Mouse (Mus musculus) kidney, embryonic 16.5 days (tissue): ENCODE measurements around the gene Tifa. TPM values are rescaled to one million over a fixed set of nuclear protein-coding genes. Genes with fewer than 3 reads are reported as not detected.

Experiments
- ATAC-seq: fragments of 200-750 bp; cut with Nextera tagmentation; 2 replicates; pipeline ENCODE4 v1.8.0; 2017; ENCODE audit warnings: moderate TSS enrichment; ENCODE audit not compliant: low FRiP score, low TSS enrichment
- H3K27ac ChIP-seq: fragments of 300-500 bp; sonication (generic); 2 replicates; pipeline ENCODE4 v1.5.1; 2014; ENCODE audit warnings: low read length
- H3K27me3 ChIP-seq: fragments of 300-500 bp; sonication (generic); 2 replicates; pipeline ENCODE4 v1.6.1; 2014; ENCODE audit warnings: low read length, control low read depth, mixed read lengths; ENCODE audit not compliant: insufficient read depth
- H3K36me3 ChIP-seq: fragments of 300-500 bp; sonication (generic); 2 replicates; pipeline ENCODE4 v1.6.1; 2014; ENCODE audit warnings: low read length, control low read depth, mixed read lengths; ENCODE audit not compliant: insufficient read depth
- H3K4me1 ChIP-seq: fragments of 300-500 bp; sonication (generic); 2 replicates; pipeline ENCODE4 v1.6.1; 2014; ENCODE audit warnings: low read length, control low read depth, mixed read lengths; ENCODE audit not compliant: insufficient read depth
- H3K4me2 ChIP-seq: fragments of 300-500 bp; sonication (generic); replicated peaks from 2 replicates; pipeline ENCODE4 v1.6.1; 2014; ENCODE audit warnings: low read depth, low read length
- H3K4me3 ChIP-seq: fragments of 300-500 bp; sonication (generic); 2 replicates; pipeline ENCODE4 v1.5.1; 2014; ENCODE audit warnings: mild to moderate bottlenecking, low read length
- H3K9ac ChIP-seq: fragments of 300-500 bp; sonication (generic); replicated peaks from 2 replicates; pipeline ENCODE4 v1.6.1; 2014; ENCODE audit warnings: low read length
- H3K9me3 ChIP-seq: fragments of 300-500 bp; sonication (generic); 2 replicates; pipeline ENCODE4 v1.6.1; 2016; ENCODE audit warnings: low read length, control low read depth
- WGBS: fragments of 180-500 bp; shearing (Covaris S2); extraction: QIAGEN DNeasy Blood & Tissue Kit; methylation state at CpG from one replicate; pipeline ENCODE4 v1.1.7; 2014; 5-methylcytosine and 5-hydroxymethylcytosine counted together
- polyA plus RNA-seq: library from polyadenylated mRNA; unstranded; fragments of >200 nt; fragmentation: Nextera tagmentation; extraction: Ambion mirVana; gene quantifications from 2 replicates; pipeline ENCODE4 v1.2.1, GENCODE M21; 2015

Tifa gene
- 4.3 and 5.4 TPM in 2 replicates for polyA plus RNA-seq

DNA sequence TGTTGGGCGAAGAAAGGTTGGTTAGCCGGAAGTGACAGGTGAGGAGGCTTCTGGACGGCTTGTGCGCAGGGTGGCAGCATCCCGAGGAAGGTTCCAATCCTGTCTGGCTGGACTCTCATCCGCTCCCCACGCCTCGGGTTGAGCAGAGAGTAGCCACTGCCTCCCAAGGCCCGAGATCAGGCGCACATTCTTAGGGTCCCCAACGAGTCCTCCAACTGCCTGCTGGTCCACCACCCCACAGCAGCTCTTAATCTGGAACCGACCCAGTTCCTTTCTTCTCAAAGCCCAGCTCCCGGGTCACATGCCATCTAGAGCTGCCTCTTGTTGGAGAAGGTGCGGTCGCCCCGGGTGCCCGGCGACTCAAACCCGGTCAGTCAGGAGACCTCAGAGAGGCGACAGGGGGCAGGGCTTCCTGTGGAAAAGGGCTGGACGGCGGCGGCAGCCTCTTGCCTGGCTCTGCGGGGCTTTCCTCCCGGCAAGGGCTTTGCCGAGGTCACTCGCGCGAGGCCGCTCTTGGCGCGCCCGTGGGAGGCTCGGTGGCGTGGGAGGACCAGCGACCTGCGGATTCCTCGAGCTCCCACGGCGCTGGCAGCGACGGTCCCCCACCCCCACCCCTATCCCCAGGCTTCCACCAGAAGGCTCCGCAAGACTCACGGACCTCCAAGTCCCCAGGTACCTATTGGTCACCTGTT, at the start of gene Tifa:
TSS of gene Tifa (plus strand) at position 306 of the 692 bp plus-strand sequence.
- Histone ChIP-seq H3K27ac (no peak within 1 kb of the TSS), H3K9ac (peak within 1 kb of the TSS; percentile 74), H3K4me2 (peak within 1 kb of the TSS; percentile 95), H3K27me3 (peaks cover 19% of the 10 kb centered on the region), H3K36me3 (no peaks in the 10 kb centered on the region), H3K9me3 (peaks cover 4% of the 10 kb centered on the region; the same call in 1 of the 2 replicates), H3K4me1 (peaks cover 11% of the 10 kb centered on the region), H3K4me3 (peak within 1 kb of the TSS; percentile 67)
- ATAC-seq = peak; percentile 78
- WGBS = 1% methylated on average over 40 of the region's 44 CpGs

DNA sequence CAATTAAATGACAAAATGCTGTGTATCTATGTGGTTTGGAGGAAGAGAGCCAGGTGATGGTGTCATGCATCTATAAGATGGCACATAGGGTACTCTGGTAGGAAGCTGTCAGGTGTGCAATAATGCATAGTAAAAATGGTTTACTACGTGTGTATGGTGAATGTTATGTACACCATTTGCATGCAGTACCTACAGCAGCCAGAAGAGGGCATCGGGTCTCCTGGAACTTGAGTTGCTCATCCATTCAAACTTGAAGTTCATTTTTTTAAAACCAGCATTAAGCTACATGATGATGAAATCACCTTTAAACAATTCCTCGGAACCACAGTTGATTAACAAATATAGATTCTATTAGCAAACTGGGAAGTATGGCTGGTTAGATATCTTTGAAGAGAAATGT, 48.1 kb upstream of the Tifa start:
- Histone ChIP-seq H3K4me3 (no peak overlapping the region), H3K9me3 (peaks cover 3% of the 10 kb centered on the region; the same call in 1 of the 2 replicates), H3K27ac (no peak overlapping the region), H3K27me3 (peaks cover 5% of the 10 kb centered on the region; the same call in 1 of the 2 replicates), H3K9ac (no peak overlapping the region), H3K4me1 (no peaks in the 10 kb centered on the region), H3K36me3 (no peaks in the 10 kb centered on the region), H3K4me2 (no peak overlapping the region)
- 94% methylated on average over 3 of the region's 3 CpGs for WGBS
- no peak for ATAC-seq

DNA sequence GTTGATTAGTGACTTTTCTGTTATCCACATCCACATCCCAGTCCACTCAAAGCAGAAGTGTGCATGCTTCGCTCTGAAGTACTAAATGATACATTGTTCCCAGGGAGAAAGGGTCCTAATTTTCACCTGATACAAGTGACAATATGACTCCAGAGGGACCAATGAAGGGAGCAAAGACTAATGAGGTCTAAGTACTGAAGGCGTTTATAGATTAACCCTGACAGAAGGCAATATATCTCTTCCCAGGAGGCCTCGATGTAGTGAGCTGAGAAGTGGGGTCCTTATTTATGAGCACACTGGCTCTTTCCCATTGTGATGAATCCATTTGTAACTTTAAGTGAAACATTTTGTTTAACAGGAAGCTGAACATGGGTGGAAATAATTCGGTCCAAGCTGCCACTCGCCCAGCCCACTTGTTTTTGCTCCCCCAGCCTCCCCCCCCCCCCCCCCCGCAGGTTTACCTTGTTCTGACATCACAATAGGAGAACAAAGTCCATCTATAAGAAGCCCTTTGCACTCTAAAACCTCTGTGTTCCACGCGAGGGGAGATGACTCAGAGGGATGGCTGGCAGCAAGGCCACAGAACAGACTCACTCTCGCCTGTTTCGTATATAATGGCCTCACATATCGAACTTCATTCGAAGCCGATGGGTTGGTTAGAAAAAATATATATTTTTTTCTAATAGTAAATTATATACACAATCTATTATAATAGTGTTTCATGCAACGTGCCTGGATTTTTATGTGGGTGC, 45.8 kb upstream of the Tifa start:
- 67% methylated on average over 13 of the region's 14 CpGs for WGBS
- Histone ChIP-seq H3K4me1 (no peaks in the 10 kb centered on the region), H3K27ac (no peak overlapping the region), H3K4me3 (no peak overlapping the region), H3K9ac (no peak overlapping the region), H3K36me3 (no peaks in the 10 kb centered on the region), H3K27me3 (peaks cover 26% of the 10 kb centered on the region), H3K4me2 (no peak overlapping the region), H3K9me3 (peaks cover 6% of the 10 kb centered on the region)
- no peak for ATAC-seq

DNA sequence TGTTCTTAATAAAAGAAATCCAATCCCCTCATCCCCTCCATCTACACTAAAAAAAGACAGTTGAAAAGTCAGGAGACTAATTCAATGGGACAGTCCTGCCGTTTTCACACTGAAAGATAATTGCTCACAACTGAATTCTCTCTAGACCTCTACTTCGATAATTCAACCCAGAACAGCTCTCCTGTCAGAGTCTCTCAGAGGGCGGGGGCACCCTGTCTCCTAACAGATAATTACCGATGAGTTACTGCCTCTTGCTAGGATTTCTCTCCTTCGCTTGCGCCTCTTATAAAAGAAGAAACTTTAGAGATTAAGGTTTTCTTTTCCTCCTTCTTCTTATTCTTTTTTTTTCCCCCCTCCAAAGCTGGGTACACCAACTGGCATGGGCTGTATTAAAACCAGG, 44.1 kb upstream of the Tifa start:
- Histone ChIP-seq H3K4me1 (peaks cover 4% of the 10 kb centered on the region; the same call in 1 of the 2 replicates), H3K9ac (no peak overlapping the region), H3K4me3 (no peak overlapping the region), H3K36me3 (no peaks in the 10 kb centered on the region), H3K4me2 (no peak overlapping the region), H3K27ac (no peak overlapping the region), H3K27me3 (peaks cover 41% of the 10 kb centered on the region), H3K9me3 (peaks cover 6% of the 10 kb centered on the region)
- WGBS = 9% methylated on average over 6 of the region's 6 CpGs
- ATAC-seq = no peak

DNA sequence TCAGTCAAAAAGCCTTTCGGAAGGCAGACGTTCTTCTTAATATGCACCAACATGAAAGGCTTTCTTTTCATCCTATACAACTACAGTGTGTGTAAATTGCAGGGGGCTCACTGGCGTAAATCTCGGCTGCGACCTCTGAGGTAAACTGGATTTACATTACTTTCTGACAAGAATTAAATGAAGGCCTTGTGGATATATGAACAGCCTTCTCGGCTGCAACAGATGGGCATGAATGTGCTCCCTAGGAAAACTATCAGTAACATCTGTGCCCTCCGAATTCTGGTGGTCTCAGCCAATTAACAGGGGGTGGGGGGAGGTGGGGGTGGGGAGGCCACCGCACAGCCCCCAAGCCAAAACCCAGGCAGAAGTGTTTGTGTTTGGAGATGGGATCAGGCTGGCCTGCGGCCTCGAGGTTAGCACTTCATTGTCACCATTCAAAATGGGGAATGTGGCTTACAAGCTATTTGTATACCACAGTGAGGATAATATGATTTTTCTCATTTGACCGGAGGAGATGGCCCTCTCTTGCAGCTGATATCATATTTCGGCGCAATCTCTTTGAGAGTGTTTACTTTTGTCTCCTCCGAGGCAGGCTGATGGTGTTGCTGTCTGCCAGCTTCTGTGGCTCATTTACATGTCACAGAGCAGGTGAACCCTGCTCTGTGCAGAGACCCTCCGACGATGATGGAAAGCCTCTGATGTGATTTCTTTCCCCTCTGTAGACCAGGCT, 43.5 kb upstream of the Tifa start:
- 16% methylated on average over 16 of the region's 16 CpGs for WGBS

DNA sequence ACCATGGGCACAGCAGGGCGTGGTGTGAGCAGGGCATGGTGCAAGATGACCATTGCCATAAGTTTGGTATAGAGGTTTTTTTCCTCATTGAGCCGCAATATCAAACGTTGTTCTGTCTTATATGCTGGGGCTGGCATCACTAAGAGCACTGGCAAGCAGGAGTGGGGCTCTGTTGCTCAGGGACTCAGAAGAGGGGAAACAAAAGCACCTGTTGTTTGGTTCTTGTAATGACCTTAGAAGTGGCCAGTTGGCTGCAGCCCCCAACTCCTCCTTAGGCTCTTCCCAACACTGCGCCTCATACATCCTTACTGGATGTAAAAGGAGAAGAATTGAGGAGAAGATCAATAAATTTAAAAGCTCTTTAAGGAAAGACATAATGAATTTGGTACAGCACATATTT, 41.0 kb upstream of the Tifa start:
- Histone ChIP-seq H3K4me1 (peaks cover 4% of the 10 kb centered on the region; the same call in 1 of the 2 replicates), H3K4me3 (no peak overlapping the region), H3K9ac (no peak overlapping the region), H3K27me3 (peaks cover 48% of the 10 kb centered on the region), H3K9me3 (peaks cover 3% of the 10 kb centered on the region; the same call in 1 of the 2 replicates), H3K36me3 (no peaks in the 10 kb centered on the region), H3K27ac (no peak overlapping the region), H3K4me2 (no peak overlapping the region)
- 64% methylated on average over 4 of the region's 4 CpGs for WGBS
- no peak for ATAC-seq

More for the DNA sequence above, 43.5 kb upstream of the Tifa start:
- Histone ChIP-seq H3K9me3 (peaks cover 6% of the 10 kb centered on the region), H3K36me3 (no peaks in the 10 kb centered on the region), H3K9ac (no peak overlapping the region), H3K4me1 (peaks cover 4% of the 10 kb centered on the region; the same call in 1 of the 2 replicates), H3K27ac (no peak overlapping the region), H3K4me2 (no peak overlapping the region), H3K27me3 (peaks cover 47% of the 10 kb centered on the region), H3K4me3 (no peak overlapping the region)
- ATAC-seq = no peak

DNA sequence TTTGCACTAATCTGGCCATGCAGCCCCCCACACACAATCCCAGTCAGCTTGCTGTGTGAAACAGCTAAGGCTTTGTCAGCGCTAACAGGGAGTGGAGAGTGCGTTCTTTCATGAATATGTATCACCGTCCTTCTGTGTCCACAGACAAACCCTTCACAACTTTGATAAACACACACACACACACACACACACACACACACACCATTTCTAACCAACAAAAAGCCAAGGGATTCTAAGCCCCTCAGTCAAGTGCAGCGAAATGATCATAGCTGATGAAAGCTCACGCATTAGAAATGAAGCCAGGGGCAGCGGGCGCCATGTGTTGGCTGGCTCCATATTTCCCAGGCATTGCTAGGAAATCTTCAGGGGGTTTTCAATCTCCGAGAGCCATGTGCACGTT, 40.3 kb upstream of the Tifa start:
- H3K27ac ChIP-seq = no peak overlapping the region
- H3K36me3 ChIP-seq = no peaks in the 10 kb centered on the region
- no peak overlapping the region for H3K9ac ChIP-seq
- no peak for ATAC-seq
- H3K27me3 ChIP-seq = peaks cover 54% of the 10 kb centered on the region
- H3K4me1 ChIP-seq = peaks cover 4% of the 10 kb centered on the region; the same call in 1 of the 2 replicates
- H3K4me2 ChIP-seq = no peak overlapping the region
- peak overlapping the region; percentile 3; the same call in 1 of the 2 replicates for H3K4me3 ChIP-seq
- WGBS = 25% methylated on average over 9 of the region's 9 CpGs
- peaks cover 3% of the 10 kb centered on the region; the same call in 1 of the 2 replicates for H3K9me3 ChIP-seq

DNA sequence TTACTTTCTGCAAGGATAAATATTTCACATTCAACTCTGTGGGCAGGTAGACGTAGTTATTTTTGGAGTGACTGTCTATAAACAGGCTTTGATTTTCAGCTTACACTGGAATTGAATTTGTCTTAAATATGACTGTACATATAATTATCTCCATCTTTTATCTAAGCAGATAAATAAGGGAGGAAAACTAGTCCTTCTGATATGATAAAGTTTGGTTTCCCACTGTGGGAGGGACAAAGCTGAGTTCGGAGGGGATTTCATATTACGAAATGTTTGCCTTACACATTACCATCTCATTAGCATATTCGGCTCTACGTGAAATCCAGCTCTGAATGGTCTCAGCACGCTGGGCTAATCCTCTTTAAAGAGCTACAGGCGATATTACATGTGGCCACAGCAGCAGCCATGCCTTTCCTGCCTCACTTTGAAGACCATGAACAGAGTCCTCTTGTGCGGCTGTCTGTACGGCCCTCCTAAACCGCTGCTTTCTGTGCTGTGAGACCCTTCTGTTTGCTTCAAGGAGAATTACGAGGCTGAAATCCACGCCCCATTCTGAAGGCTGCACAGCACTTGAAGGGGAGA, 39.5 kb upstream of the Tifa start:
- peaks cover 3% of the 10 kb centered on the region; the same call in 1 of the 2 replicates for H3K9me3 ChIP-seq
- peak overlapping the region; percentile 37 for H3K4me2 ChIP-seq
- H3K27me3 ChIP-seq = peaks cover 58% of the 10 kb centered on the region
- no peak overlapping the region for H3K27ac ChIP-seq
- H3K36me3 ChIP-seq = no peaks in the 10 kb centered on the region
- WGBS = 17% methylated on average over 12 of the region's 12 CpGs
- ATAC-seq = no peak; the same call in 1 of the 2 replicates
- H3K9ac ChIP-seq = no peak overlapping the region
- peak overlapping the region; percentile 19 for H3K4me3 ChIP-seq
- H3K4me1 ChIP-seq = peaks cover 4% of the 10 kb centered on the region; the same call in 1 of the 2 replicates

DNA sequence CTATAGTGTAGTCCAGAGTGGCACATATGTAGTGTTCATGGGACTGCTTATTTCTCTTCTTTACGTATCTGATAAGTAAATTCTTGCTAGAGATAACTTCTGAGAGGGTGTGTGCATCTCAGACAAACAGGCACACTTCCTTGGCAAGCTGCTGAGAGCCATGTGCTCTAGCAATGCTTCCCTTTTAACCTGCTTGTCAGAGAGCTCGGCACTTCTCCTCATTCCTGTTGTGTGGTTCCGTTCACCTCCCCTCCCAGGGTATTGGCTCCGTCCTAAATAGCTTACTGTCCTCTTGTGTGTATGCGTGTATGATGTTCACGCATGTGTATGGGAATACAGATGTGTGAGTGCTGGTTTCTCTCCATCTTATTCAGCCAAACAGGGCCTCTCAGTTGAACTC, 33.1 kb upstream of the Tifa start:
- H3K4me2 ChIP-seq = no peak overlapping the region
- no peak overlapping the region for H3K27ac ChIP-seq
- no peak overlapping the region for H3K4me3 ChIP-seq
- H3K9ac ChIP-seq = no peak overlapping the region
- H3K36me3 ChIP-seq = no peaks in the 10 kb centered on the region
- WGBS = 85% methylated on average over 6 of the region's 6 CpGs
- H3K9me3 ChIP-seq = no peaks in the 10 kb centered on the region
- H3K4me1 ChIP-seq = no peaks in the 10 kb centered on the region
- H3K27me3 ChIP-seq = peaks cover 41% of the 10 kb centered on the region
- no peak for ATAC-seq
